Mouse (Mus musculus) liver, embryonic 11.5 days (tissue): ENCODE measurements around the gene Tmem176a. TPM values are rescaled to one million over a fixed set of nuclear protein-coding genes. Genes with fewer than 3 reads are reported as not detected.
"Not testable (repeated sequence)": the region's sequence is repeated elsewhere in the genome, so short reads cannot be mapped to it uniquely, and the experiment has no call there.

Experiments used
- ATAC-seq: fragments of 200-750 bp; cut with Nextera tagmentation; replicated peaks from 2 replicates; pipeline ENCODE4 v1.8.0; 2017; ENCODE audit warnings: moderate number of reproducible peaks, mild to moderate bottlenecking, moderate TSS enrichment, moderate library complexity; ENCODE audit not compliant: low FRiP score
- DNase-seq: peaks from one replicate; pipeline ENCODE4 v3.0.0-alpha.2; 2017; ENCODE audit warnings: low spot score
- H3K27ac ChIP-seq: fragments of 300-500 bp; sonication (generic); 2 replicates; pipeline ENCODE4 v1.5.1; 2014; ENCODE audit warnings: mild to moderate bottlenecking, low read depth, low read length, control low read depth
- H3K27me3 ChIP-seq: fragments of 300-500 bp; sonication (generic); replicated peaks from 2 replicates; pipeline ENCODE4 v1.6.1; 2014; ENCODE audit warnings: low read length, mixed read lengths; ENCODE audit not compliant: control insufficient read depth, insufficient read depth
- H3K36me3 ChIP-seq: fragments of 300-500 bp; sonication (generic); 2 replicates; pipeline ENCODE4 v1.6.1; 2014; ENCODE audit warnings: mild to moderate bottlenecking, low read length, moderate library complexity, mixed read lengths; ENCODE audit not compliant: control insufficient read depth, insufficient read depth
- H3K4me1 ChIP-seq: fragments of 300-500 bp; sonication (generic); replicated peaks from 2 replicates; pipeline ENCODE4 v1.6.1; 2014; ENCODE audit warnings: low read length, mixed read lengths; ENCODE audit not compliant: control insufficient read depth, insufficient read depth
- H3K4me2 ChIP-seq: fragments of 300-500 bp; sonication (generic); 2 replicates; pipeline ENCODE4 v1.6.1; 2014; ENCODE audit warnings: mild to moderate bottlenecking, control low read depth, moderate library complexity
- H3K4me3 ChIP-seq: fragments of 300-500 bp; sonication (generic); 2 replicates; pipeline ENCODE4 v1.5.1; 2014; ENCODE audit warnings: low read depth, low read length, control low read depth
- H3K9ac ChIP-seq: fragments of 300-500 bp; sonication (generic); 2 replicates; pipeline ENCODE4 v1.6.1; 2014; ENCODE audit warnings: low read depth, low read length, control low read depth
- H3K9me3 ChIP-seq: fragments of 300-500 bp; sonication (generic); 2 replicates; pipeline ENCODE4 v1.6.1; 2016; ENCODE audit warnings: low read length, inconsistent platforms, mixed read lengths; ENCODE audit not compliant: control insufficient read depth
- WGBS: fragments of 180-500 bp; shearing (Covaris S2); extraction: QIAGEN DNeasy Blood & Tissue Kit; methylation state at CpG from one replicate; pipeline ENCODE4 v1.1.7; 2014; 5-methylcytosine and 5-hydroxymethylcytosine counted together
- polyA plus RNA-seq: library from polyadenylated mRNA; unstranded; fragments of >200 nt; fragmentation: Nextera tagmentation; extraction: Ambion mirVana; gene quantifications from 2 replicates; pipeline ENCODE4 v1.2.1, GENCODE M21; 2014

The Tmem176a gene
- polyA plus RNA-seq, 1 experiment from 2014 or later, result 56.6 TPM

DNA sequence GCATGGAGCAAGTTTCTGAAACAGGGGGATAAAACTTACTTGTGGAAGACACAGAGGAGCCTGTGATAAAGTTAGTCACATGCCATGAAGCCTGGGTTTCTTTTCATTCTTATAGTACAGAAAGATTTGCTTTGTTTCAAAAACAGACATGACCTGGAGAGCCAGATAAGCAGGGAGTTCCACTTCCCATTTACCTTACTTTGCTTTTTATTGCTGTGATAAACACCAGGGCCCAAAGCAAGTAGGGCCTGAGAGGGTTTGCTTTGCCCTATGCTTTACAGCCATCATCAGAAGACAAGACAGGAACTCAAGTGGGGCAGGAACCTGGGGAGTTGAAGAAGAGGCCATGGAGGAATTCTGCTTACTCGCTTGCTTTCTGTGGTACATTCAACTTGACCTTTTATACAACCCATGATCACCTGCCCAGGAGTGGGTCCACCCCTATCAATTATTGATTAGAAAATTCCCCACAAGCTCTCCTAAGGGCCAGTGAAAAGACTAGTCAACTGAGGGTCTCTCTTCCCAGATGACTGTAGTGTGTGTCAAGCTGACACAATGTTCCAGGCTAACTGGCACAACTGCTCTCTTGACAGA, 24.5 kb downstream of the Tmem176a start:
- ATAC-seq, result no peak
- H3K4me2 ChIP-seq, result no peak overlapping the region
- H3K4me3 ChIP-seq, result no peak overlapping the region
- H3K27me3 ChIP-seq, result no peaks in the 10 kb centered on the region
- 66% methylated on average over 1 of the region's 1 CpGs for WGBS
- no peaks in the 10 kb centered on the region for H3K4me1 ChIP-seq
- DNase-seq, result no peak
- H3K27ac ChIP-seq, result no peak overlapping the region
- H3K9me3 ChIP-seq, result no peaks in the 10 kb centered on the region
- H3K9ac ChIP-seq, result no peak overlapping the region
- H3K36me3 ChIP-seq, result no peaks in the 10 kb centered on the region

DNA sequence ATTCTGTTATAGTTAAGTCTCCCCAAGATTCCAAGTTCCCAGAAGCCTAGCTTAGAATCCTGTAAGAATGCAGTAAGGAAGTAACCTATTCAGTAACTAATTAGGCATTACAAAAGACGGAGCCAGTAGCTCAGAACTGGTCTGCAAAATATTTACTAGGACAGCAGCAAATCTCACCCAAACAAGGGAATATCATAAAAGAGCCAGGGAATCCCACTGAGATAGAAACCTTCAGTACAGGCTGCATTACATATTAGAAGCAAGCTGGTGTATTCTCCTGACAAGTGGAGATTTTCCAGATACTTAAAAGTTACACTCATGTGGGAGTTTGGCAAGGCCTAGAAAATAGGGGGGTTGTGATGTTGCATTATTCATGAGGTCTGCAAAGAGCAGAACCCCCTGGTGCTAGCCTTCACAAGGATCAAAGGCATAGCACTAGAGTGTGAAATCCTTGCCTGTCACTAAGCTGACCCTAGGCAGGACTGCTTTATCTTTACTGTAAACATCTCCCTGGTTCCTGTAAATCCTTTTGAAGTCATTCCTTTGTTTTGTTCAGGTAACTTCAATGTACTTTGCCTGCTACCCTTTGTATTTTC, 25.7 kb downstream of the Tmem176a start:
- H3K27ac ChIP-seq, H3K27me3 ChIP-seq, ATAC-seq, H3K4me2 ChIP-seq, H3K9me3 ChIP-seq, H3K4me3 ChIP-seq, H3K36me3 ChIP-seq, H3K4me1 ChIP-seq, DNase-seq, H3K9ac ChIP-seq: not testable (repeated sequence)
- 74% methylated on average over 1 of the region's 1 CpGs for WGBS

DNA sequence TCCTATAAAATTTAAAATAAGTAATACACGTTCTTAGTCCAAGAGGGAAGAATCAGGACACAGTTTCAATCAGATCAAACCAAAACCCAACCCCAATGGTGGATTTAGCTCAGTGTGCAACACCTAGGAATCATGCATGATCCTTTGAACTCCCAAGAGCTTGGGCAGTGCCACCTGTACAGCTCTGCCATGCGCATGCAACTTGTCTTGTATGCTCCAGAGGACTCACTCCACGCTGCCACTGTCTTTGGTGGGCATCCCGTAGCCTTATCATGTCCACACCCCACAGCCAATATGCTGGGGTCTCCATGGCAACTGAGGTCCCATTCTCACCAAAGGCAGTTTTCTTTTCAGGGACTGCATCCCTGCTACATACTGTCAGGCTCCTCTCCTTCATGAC, 26.4 kb downstream of the Tmem176a start:
- Histone ChIP-seq H3K9me3 (no peaks in the 10 kb centered on the region), H3K9ac (no peak overlapping the region), H3K4me1 (no peaks in the 10 kb centered on the region), H3K36me3 (no peaks in the 10 kb centered on the region), H3K4me3 (no peak overlapping the region), H3K27me3 (no peaks in the 10 kb centered on the region), H3K4me2 (no peak overlapping the region), H3K27ac (no peak overlapping the region)
- 66% methylated on average over 4 of the region's 4 CpGs for WGBS
- DNase-seq (no peak), ATAC-seq (no peak)

DNA sequence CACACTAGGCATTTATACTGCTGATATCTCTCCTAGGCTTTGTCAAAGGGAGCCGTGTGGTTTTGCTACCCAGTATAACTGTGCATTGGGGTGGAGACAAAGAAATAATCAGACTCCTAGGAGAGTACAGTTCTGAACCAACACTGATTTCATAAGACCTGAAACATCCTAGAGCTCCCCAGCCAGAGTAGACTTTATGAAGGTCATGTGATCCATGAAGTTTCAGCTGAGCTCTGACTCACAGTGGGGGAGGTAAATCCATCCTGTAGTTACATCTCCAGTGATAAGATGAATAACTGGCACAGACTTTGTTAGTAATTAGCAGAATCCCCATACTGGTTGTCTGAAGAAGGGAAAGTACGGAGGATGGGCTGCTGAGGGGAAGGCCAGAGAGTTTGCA, 29.1 kb downstream of the Tmem176a start:
- H3K4me1 ChIP-seq, result no peaks in the 10 kb centered on the region
- no peaks in the 10 kb centered on the region for H3K9me3 ChIP-seq
- 52% methylated on average over 2 of the region's 2 CpGs for WGBS
- H3K27me3 ChIP-seq, result no peaks in the 10 kb centered on the region
- no peak overlapping the region for H3K4me3 ChIP-seq
- H3K4me2 ChIP-seq, result no peak overlapping the region
- no peak overlapping the region for H3K9ac ChIP-seq
- no peak overlapping the region for H3K27ac ChIP-seq
- H3K36me3 ChIP-seq, result no peaks in the 10 kb centered on the region
- ATAC-seq (no peak), DNase-seq (no peak)

DNA sequence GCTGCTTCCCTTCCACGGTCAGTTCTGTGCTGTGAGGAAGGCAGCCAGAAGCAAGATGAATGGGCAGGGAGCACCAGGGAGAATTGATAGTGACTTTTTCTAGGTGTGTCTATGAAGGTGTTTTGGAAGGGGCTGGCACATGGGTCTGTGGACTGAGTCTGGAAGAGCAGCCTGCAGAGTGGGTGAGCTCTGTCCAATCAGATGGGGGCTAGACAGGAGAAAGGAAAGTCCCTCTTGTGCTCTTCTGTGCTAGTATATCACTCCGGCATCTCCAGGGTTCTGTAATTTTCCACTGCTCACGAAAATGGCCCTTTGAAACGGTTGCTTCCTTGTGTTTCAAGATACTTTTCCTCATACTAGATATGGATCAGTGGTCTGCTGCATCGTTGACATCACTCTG, 31.9 kb downstream of the Tmem176a start, which contains the start of gene Aoc1:
TSS of gene Aoc1 (plus strand) at position 301 of the 400 bp plus-strand sequence.
- no peaks in the 10 kb centered on the region for H3K4me1 ChIP-seq
- 78% methylated on average over 5 of the region's 5 CpGs for WGBS
- ATAC-seq (no peak), DNase-seq (no peak)
- H3K4me3 ChIP-seq, result no peak within 1 kb of the TSS
- H3K9ac ChIP-seq, result no peak within 1 kb of the TSS
- no peaks in the 10 kb centered on the region for H3K27me3 ChIP-seq
- H3K4me2 ChIP-seq, result no peak within 1 kb of the TSS
- no peaks in the 10 kb centered on the region for H3K36me3 ChIP-seq
- no peaks in the 10 kb centered on the region for H3K9me3 ChIP-seq
- no peak within 1 kb of the TSS for H3K27ac ChIP-seq

DNA sequence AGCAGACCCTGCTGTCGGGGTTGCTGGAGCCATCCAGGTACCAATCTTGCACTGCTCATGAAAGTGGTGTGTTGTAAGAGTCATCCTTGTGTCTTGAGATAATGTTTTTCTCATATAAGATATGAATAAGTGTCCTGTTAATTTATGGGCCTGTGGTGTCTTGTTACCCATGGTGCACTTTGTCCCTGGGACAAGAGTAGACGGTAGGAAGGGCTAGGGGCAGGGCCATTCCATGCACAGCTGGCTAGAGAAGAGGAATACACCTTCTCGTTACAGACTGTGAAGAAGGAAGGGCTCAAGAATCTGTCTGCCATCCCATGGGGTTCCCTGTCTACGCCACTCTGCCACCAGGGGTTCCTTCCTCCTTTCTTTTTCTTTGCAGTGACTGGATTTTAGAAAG, 33.9 kb downstream of the Tmem176a start:
- ATAC-seq, result no peak
- no peak overlapping the region for H3K9ac ChIP-seq

DNA sequence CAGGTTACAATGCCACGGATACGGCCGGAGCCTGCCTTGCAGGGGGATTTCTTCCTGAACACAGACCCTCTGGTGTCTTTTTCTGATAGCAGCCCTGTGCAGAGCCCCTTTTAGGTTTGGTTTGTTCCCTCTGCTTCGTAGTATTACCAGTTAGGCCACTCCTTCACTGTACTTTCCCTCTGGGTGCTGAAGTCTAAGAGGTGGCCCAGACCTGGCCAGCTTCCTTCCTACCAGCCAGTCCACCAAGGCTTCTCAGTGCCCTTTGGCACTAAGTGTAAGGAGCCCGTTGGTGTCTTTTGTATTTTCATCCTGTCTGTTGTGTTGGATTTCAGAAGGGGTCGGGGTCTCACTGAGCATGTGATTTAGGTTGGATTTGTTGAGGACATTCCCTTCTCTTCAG, 34.8 kb downstream of the Tmem176a start:
- Histone ChIP-seq H3K27me3 (no peaks in the 10 kb centered on the region), H3K4me2 (no peak overlapping the region), H3K9me3 (no peaks in the 10 kb centered on the region), H3K4me1 (no peaks in the 10 kb centered on the region), H3K36me3 (no peaks in the 10 kb centered on the region), H3K9ac (no peak overlapping the region), H3K27ac (no peak overlapping the region), H3K4me3 (no peak overlapping the region)
- no peak for DNase-seq
- WGBS, result 80% methylated on average over 6 of the region's 6 CpGs
- ATAC-seq, result no peak

More for the DNA sequence above, 33.9 kb downstream of the Tmem176a start:
- Histone ChIP-seq H3K4me2 (no peak overlapping the region), H3K27me3 (no peaks in the 10 kb centered on the region), H3K4me1 (no peaks in the 10 kb centered on the region), H3K9me3 (no peaks in the 10 kb centered on the region), H3K4me3 (no peak overlapping the region), H3K27ac (no peak overlapping the region), H3K36me3 (no peaks in the 10 kb centered on the region)
- WGBS, result 66% methylated on average over 4 of the region's 4 CpGs
- no peak for DNase-seq

DNA sequence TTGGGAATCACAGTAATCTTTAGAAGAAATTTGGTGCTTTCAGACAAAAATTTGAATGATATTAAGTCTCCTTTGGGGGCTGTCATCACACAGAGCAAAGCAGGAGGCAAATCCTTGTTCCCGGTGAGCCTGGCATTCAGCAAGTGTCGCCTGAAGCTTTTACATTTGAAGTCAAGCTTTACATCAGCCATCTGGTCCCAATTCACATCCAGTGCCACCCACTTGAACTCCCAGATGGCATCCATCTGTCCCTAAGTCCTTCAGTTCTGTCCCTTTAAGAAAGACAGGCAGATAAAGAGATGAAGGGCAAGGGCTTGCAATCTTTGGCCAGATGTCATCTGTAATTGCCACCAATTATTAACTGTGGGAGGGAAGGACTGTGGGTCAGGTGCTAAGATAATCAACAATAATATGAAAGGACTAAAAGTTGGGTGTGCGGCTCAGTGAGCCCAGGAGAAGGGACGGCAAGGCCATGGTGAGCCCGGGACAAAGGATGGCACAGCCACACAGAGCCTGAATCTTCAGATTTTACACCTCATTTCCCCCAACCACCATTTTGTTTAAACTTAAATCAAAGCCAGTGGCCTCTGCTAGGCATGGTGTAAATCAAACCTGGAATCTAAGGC, 35.9 kb downstream of the Tmem176a start:
- H3K4me3 ChIP-seq, result no peak overlapping the region
- no peak for ATAC-seq
- no peak overlapping the region for H3K27ac ChIP-seq
- no peaks in the 10 kb centered on the region for H3K36me3 ChIP-seq
- WGBS, result 75% methylated on average over 5 of the region's 5 CpGs
- H3K4me2 ChIP-seq, result no peak overlapping the region
- no peaks in the 10 kb centered on the region for H3K27me3 ChIP-seq
- DNase-seq, result no peak
- H3K9me3 ChIP-seq, result no peaks in the 10 kb centered on the region
- H3K9ac ChIP-seq, result no peak overlapping the region
- H3K4me1 ChIP-seq, result no peaks in the 10 kb centered on the region

DNA sequence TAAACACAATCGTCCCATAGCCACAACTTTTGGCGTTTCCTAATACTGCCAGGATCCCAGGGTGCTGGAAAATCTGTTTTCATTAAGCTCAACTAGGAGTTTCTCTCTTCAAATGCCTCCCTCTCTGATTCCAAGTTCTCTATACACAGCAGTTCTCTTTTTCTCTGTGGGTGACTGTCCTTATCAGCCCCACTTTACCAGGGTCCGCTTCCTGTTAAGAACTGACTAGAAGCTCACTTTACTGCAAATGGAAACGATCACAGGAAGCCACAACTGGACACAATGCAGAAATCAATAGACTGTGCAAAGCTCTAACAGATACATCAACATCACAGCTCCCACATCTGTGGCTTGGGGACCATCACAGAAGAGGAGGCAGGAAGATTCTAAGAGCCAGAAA, 53.5 kb downstream of the Tmem176a start:
- DNase-seq, result no peak

More for the DNA sequence above, 53.5 kb downstream of the Tmem176a start:
- Histone ChIP-seq H3K36me3 (no peaks in the 10 kb centered on the region), H3K4me1 (no peaks in the 10 kb centered on the region; the same call in 1 of the 2 replicates), H3K27ac (no peak overlapping the region), H3K9ac (no peak overlapping the region), H3K27me3 (no peaks in the 10 kb centered on the region), H3K4me2 (no peak overlapping the region), H3K9me3 (no peaks in the 10 kb centered on the region), H3K4me3 (no peak overlapping the region)
- WGBS, result 30% methylated on average over 4 of the region's 4 CpGs
- ATAC-seq, result no peak
